Mouse (Mus musculus) macrophage (primary cell): ENCODE results near the gene Fosb. TPM values are rescaled to one million over a fixed set of nuclear protein-coding genes. Genes with fewer than 3 reads are reported as not detected.

Experiments
- H3K27ac ChIP-seq: fragments of 350-480 bp; formaldehyde crosslinking; 2 replicates; pipeline ENCODE4 v1.9.0; 2021
- H3K36me3 ChIP-seq: fragments of 350-480 bp; formaldehyde crosslinking; 2 replicates; pipeline ENCODE4 v1.9.0; 2021; ENCODE audit errors: inconsistent target
- H3K4me3 ChIP-seq: fragments of 350-480 bp; formaldehyde crosslinking; 2 replicates; pipeline ENCODE4 v1.9.0; 2021; ENCODE audit errors: inconsistent target
- H3K79me2 ChIP-seq: fragments of 350-480 bp; formaldehyde crosslinking; 2 replicates; pipeline ENCODE4 v1.9.0; 2021; ENCODE audit errors: inconsistent target
- WGBS: methylation state at CpG from one replicate; pipeline ENCODE4 v1.1.7; 2026; ENCODE audit warnings: inconsistent platforms; ENCODE audit not compliant: missing documents; 5-methylcytosine and 5-hydroxymethylcytosine counted together
- polyA plus RNA-seq: library from polyadenylated mRNA; stranded (reverse); fragments of 250-400 nt; gene quantifications from 3 replicates; pipeline ENCODE4 v1.2.4, GENCODE M21; 2018; ENCODE audit warnings: inconsistent platforms

Gene Fosb
- polyA plus RNA-seq, 1 experiment from 2014 or later, result 2.0 TPM

DNA sequence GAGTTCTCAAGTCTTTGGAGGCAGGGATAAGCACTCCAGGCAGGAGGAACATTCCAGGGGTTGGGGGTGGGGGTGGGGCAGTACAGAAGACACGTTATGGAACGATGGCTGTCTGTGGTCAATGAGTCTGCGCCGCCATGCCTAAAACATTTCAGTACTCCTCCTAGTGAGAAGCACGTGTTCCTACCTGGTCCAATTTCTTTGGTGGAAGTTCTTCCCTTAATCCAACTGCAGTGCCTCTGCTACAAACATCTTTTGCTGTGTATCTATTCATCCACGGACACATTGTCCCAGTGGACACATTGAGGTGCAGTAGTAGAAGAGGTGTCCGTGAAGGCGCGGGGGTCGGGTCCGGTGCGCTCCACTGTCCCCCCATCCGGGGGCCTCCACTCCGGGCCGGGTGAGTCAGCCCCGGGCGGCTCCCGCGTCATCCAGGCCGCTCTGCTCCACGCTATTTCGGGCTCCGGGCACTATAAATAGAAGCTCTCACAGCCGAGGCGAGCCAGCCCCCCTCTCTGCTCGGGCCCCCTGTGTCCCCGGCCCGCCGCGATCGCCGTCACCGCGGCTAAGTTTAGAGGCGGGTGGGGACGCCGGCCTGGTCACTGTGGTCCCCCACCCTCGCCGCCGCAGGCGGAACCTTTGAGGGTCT, 32.0 kb upstream of the Fosb start:
- Histone ChIP-seq H3K79me2 (no peaks in the 10 kb centered on the region), H3K4me3 (no peak overlapping the region), H3K36me3 (no peaks in the 10 kb centered on the region), H3K27ac (no peak overlapping the region)
- 2% methylated on average over 41 of the region's 41 CpGs for WGBS

DNA sequence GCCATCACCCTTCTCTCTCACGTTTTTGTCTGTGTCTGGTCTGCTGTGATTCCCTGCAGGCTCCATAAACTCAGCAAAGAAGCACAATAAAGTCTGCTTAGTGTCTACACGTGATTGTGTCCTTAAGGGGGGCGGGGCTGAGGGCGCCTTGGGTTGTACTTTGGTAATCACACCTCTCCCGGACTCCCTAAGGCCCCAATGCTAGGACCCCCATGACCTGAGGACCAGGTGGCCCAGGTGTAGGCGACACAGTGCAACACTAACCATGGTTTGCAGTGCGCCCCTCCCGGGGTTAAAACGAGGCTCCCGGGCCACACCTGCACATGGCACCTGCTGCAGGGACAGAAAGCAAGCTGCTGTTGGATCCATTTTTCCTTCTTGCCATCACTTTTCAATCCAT, 31.4 kb upstream of the Fosb start:
- WGBS, result 43% methylated on average over 10 of the region's 10 CpGs

DNA sequence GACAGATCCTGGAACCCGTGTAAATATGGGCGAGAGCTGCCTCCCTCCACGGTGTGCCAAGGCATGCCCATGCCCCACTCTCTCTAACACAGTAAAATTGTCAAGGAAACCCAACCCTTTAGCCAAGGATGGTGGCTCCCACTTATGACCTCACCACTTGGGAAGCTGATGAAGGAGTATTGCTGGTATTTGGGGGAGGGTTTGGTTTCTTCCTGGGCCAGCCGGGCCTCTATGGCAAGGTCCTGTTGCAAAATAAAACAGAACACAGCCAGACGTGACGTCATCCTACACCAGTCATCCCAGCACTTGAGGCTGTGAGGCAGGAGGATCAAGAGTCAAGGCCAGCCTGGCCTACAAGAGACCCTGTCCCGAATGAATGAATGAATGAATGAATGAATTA, 28.7 kb upstream of the Fosb start:
- no peaks in the 10 kb centered on the region for H3K36me3 ChIP-seq
- H3K79me2 ChIP-seq, result no peaks in the 10 kb centered on the region
- 51% methylated on average over 7 of the region's 7 CpGs for WGBS
- H3K4me3 ChIP-seq, result no peak overlapping the region
- H3K27ac ChIP-seq, result no peak overlapping the region

More for the DNA sequence above, 31.4 kb upstream of the Fosb start:
- Histone ChIP-seq H3K79me2 (no peaks in the 10 kb centered on the region), H3K27ac (no peak overlapping the region), H3K4me3 (no peak overlapping the region), H3K36me3 (no peaks in the 10 kb centered on the region)

DNA sequence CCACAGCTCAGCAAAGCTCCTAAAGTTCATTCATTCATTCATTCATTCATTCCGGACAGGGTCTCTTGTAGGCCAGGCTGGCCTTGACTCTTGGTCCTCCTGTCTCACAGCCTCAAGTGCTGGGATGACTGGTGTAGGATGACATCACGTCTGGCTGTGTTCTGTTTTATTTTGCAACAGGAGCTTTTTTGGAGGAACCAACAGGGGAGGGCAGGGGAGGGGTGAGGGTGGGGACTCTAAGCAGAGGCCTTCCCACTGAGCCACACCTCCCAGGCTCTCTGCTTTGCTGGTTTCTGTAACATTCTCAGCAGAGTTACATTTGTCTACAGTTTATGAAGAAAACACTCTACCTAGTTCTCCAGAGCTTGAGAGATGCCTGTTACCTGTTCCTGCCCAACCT, 28.2 kb upstream of the Fosb start:
- Histone ChIP-seq H3K36me3 (no peaks in the 10 kb centered on the region), H3K27ac (no peak overlapping the region), H3K79me2 (no peaks in the 10 kb centered on the region), H3K4me3 (no peak overlapping the region)
- 55% methylated on average over 2 of the region's 2 CpGs for WGBS

DNA sequence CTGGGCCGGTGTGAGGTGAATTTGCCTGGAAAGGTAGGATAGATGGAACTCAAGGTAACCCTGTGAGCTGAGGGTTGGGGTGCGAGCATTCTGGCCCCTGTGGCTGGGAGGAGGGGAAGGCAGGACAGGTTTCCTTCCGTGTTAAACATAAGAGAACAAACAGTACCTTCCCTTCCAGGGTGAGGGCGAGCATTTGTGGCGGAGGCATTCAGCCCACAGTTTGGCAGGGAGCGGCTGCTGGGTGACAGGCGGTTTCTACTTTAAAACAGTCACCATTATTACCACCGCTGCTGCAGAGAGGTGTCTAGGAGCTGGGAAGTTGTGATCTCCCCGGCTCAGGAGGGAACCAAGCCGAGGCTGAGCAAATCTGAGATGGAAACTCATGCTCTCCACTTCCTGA, 27.3 kb upstream of the Fosb start:
- WGBS, result 56% methylated on average over 10 of the region's 10 CpGs
- no peaks in the 10 kb centered on the region for H3K79me2 ChIP-seq
- no peak overlapping the region for H3K27ac ChIP-seq
- H3K4me3 ChIP-seq, result no peak overlapping the region
- H3K36me3 ChIP-seq, result no peaks in the 10 kb centered on the region

DNA sequence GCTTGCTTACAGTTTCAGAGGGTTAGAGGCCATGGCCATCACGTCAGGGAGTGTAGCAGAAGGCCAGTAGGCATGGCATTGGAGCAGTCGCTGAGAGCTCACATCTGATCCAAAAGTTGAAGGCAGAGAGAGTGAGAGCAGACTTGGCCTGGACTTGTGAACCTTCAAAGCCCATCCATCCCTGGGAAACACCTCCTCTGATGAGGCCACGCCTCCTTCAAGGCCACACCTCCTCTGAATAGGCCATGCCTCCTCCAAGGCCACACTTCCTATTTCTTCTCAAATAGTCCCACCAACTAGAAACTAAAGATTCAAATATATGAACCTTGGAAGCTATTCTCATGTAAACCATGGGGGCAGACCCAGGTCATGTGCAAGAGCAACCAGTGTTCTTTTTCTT, 25.7 kb upstream of the Fosb start:
- WGBS, result 41% methylated on average over 3 of the region's 3 CpGs
- Histone ChIP-seq H3K36me3 (no peaks in the 10 kb centered on the region), H3K79me2 (no peaks in the 10 kb centered on the region), H3K4me3 (no peak overlapping the region), H3K27ac (no peak overlapping the region)

DNA sequence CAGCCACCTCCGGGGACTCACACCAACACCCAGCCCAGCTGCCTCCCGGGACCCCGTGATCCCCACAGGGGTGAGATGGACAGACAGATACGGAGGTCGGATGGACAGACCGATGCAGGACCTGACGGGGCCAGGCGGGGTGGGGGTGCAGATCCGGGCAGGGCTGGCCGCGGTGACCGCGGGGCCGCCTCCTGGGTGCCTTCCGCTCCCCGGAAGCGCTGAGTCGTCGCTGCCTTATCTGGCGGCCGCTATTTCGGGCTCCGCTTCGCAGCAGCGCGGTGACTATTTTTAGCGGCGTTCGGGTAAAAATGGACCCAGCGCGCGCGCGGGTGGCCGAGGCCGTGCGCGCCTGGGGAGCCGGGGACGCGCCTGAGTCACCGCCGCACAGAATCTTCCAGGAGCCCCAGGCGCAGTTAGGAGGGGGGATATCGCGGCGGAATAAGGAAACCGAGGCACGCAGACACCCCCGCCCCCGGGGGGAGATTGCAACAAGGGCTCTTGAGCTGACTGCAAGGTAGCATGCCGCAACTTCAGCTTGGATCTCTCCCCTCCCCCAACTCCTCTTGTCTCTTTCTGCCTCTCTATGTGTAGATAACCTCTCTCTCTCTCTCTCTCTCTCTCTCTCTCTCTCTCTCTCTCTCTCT, 23.0 kb upstream of the Fosb start:
- Histone ChIP-seq H3K4me3 (peak overlapping the region; percentile 31), H3K36me3 (no peaks in the 10 kb centered on the region), H3K79me2 (no peaks in the 10 kb centered on the region), H3K27ac (peak overlapping the region; percentile 38; the same call in 1 of the 2 replicates)
- 1% methylated on average over 37 of the region's 52 CpGs for WGBS

DNA sequence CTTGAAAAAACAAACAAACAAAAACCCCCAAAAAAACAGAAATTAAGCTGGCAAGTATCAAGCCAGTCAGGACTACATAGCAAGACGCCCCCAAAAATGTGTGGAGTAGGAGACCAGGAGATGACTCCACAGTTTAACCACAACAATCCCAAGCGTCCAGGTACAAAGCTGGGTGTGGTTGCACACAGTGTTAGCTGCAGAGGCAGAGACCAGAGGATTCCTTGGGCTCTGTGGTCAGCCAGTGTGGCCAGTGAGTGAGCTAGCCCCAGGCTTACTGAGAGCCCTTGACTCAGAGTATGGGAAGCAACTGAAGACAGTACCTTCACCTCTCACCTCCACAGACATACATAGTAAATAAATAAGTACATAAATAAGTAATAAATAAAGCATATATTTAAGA, 22.1 kb upstream of the Fosb start:
- H3K79me2 ChIP-seq, result no peaks in the 10 kb centered on the region
- no peak overlapping the region for H3K27ac ChIP-seq
- no peak overlapping the region for H3K4me3 ChIP-seq
- no peaks in the 10 kb centered on the region for H3K36me3 ChIP-seq
- 84% methylated on average over 2 of the region's 2 CpGs for WGBS

DNA sequence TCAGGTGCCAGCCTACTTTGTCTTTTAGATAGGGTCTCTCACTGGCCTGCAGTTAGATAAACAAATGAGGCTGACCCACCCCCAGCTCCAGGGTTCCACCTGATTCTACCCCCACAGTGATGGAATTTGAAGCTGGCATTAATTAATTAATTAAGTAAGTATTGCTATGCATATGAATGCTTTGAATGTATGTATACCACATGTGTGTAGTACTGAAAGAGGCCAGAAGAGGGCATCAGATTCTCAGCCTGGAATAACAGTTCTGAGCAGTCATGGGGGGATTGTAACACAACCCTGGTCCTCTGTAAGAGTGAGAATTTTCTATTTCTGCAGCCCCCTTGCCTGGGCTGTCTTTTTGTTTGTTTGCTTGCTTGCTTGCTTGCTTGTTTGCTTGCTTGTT, 18.6 kb upstream of the Fosb start:
- Histone ChIP-seq H3K27ac (no peak overlapping the region), H3K36me3 (no peaks in the 10 kb centered on the region), H3K4me3 (no peak overlapping the region), H3K79me2 (no peaks in the 10 kb centered on the region)

DNA sequence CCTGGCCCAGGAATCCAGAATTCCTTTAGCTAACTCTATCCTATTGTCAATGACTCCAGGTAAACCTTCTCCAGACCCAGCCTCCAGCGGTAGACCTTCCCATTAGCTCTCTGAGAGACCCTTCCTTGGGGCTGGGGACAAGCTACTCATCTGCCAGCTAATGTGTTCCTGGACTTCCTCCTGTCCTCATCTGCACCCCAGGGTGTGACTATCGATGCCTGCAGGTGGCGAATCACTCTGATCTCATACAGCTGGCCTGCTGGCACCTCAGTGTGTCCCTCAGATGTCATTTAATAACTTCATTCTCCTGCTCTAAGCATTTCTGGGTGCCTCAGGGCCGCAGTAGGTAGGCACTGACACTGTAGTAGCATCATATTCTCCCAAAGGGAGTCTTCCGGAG, 17.9 kb upstream of the Fosb start:
- WGBS, result 75% methylated on average over 5 of the region's 5 CpGs
- Histone ChIP-seq H3K79me2 (no peaks in the 10 kb centered on the region), H3K36me3 (no peaks in the 10 kb centered on the region), H3K4me3 (no peak overlapping the region), H3K27ac (no peak overlapping the region)

DNA sequence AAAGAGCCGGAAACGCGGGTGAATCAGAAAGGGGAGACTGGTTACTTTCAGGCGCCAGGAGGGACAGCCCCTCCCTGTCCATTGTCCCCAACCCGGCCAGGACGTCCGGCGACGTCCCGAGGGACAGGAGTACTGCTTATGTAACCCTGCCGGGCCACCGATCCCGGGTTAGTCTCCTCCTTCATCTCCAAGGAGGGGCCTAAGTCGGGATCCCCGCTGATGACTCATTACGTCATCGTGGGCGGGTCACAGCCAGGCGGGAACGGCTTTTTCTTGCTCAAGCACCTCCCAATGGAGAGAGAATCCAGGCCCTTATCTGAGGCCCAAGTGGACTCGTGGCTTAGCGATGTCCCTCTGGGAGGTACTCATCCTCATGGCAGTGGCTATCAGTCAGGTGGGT, 17.3 kb upstream of the Fosb start:
- Histone ChIP-seq H3K36me3 (no peaks in the 10 kb centered on the region), H3K27ac (no peak overlapping the region), H3K79me2 (no peaks in the 10 kb centered on the region), H3K4me3 (peak overlapping the region; percentile 24; the same call in 1 of the 2 replicates)
- WGBS, result 7% methylated on average over 18 of the region's 22 CpGs

DNA sequence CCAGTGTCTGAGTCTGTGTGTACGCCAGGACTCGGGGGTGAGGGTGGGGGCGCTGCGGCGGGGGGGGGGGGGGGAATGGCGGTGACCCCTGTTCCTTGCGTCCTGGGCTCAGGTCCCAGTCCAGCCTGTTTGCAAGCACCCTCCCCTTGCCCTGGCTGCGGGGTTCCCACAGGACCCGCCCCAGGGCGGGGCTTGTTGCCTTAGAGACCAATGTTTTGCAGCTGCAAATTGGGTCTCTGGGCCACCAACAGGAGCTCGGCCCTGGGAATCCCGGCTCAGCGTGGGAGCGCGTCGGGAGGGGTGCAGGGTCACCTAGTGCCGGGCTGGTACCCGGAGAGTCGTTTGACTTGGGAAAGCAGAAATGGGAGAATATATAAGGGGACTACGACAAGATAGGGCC, 16.5 kb upstream of the Fosb start:
- H3K79me2 ChIP-seq, result no peaks in the 10 kb centered on the region
- under 1% methylated on average over 18 of the region's 20 CpGs for WGBS
- H3K36me3 ChIP-seq, result no peaks in the 10 kb centered on the region
- H3K27ac ChIP-seq, result no peak overlapping the region
- peak overlapping the region; percentile 24; the same call in 1 of the 2 replicates for H3K4me3 ChIP-seq

DNA sequence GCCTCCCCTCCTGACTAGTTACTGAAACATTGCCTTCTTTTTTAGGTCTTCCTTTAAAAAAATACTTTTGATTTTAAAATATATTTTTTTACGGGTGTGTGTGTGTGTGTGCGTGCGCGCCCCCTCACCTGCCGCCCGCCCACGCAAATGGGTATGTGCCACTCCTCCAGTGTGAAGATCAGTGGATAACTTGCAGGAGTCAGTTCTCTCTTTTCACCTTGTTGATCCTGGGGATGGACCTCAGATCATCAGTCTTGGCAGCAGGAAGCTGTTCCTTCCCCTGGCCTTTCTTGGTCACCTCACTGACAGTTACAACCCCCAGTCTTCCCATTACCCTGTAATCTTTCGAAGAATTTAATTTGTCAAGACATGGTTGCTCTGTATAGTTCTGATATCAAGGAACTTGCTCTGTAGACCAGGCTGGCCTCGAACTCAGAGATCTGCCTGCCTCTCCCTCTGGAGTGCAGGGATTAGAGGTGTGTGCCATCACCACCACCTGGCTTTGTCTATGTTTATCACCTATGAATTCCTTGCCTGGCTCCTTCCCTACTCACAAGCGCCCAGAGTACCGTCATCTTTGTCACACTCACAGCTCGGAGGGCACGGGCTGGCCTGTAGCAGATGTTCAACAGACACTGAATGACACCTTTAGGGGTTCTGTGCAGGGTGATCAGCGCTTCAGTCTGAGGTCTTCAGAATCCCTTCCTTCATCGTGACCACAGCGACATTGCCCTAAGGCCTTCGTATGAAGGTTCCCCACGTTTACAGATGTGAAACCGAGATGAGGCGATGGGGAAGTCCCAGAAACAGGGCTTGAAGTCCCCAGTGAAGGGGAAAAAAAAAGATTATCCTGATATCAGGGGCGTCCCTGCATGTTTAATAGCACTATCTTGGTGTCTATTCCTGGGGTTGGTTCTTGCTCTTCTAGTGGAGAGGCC, 15.7 kb upstream of the Fosb start:
- Histone ChIP-seq H3K4me3 (no peak overlapping the region), H3K27ac (no peak overlapping the region), H3K79me2 (no peaks in the 10 kb centered on the region), H3K36me3 (no peaks in the 10 kb centered on the region)
- 54% methylated on average over 20 of the region's 21 CpGs for WGBS

DNA sequence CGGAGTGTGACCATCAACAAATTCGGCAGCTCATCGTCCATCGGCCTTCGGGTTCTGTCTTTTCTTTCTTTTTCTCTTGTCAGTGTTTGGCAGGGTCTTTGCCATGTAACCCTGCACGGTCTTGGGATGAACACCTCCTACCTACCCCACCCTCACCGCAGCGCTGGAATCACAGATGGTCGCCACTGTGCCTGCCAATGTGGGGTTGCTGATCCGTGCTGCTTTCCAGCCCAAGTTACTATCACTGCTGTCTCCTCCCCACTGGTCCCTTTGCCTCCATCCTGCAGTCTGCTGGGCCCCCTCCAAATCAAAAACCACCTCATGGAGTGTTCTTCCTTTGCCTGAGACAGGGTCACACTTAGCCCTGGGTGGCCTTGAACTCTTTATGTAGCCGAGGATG, 14.4 kb upstream of the Fosb start:
- Histone ChIP-seq H3K36me3 (no peaks in the 10 kb centered on the region), H3K79me2 (no peaks in the 10 kb centered on the region), H3K4me3 (no peak overlapping the region), H3K27ac (no peak overlapping the region)
- WGBS, result 96% methylated on average over 11 of the region's 11 CpGs

DNA sequence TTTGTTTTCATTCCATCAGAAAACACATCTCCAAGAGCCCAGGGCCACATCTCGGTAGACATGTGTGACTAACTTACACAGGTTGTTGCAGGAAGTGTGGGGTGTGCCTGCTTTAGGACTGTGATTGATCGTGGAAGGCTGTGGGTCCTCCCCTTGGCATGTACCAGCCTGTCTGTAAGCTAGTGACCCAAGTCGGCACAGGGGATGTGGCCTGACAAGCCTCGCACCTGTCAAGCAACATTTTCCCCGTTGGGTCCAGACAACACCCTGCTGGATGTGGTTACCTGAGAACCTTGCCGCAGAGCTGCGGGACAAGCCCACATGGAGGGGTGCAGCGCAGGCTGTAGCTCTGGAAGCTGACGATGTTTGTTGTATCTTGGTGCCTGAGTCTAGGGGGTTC, 12.6 kb upstream of the Fosb start:
- Histone ChIP-seq H3K79me2 (no peaks in the 10 kb centered on the region), H3K27ac (no peak overlapping the region), H3K36me3 (no peaks in the 10 kb centered on the region), H3K4me3 (no peak overlapping the region)
- WGBS, result 81% methylated on average over 9 of the region's 9 CpGs
